Mouse (Mus musculus): Measurements from ENCODE around the gene Orc2. TPM values are rescaled to one million over a fixed set of nuclear protein-coding genes. Genes with fewer than 3 reads are reported as not detected.

Gene Orc2
- polyA plus RNA-seq, 1 experiment from 2014 or later = 20.4 TPM

DNA sequence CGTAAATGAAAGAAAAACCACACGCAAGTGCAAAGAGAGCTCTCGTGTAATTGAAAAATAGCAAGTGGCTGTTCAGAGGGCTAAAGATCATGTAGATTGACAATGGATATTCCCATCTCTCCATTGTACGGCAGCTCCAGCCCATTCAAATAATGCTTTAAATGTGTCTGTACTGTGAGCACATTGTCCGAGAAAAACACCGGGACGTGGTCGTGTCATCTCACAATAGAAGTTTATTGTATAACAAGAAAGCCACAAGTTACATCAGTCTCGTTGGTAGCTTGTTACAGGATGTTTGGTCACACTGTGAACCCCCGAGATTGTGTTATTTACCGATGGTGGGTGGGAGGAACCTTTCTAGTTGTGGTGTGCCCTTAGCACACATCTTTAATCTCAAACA lies 59.0 kb downstream of the Orc2 start:
- H3K27ac ChIP-seq (ENCODE audit: low read length) = peak overlapping the region; percentile 92
- no peaks in the 10 kb centered on the region for H3K27me3 ChIP-seq (ENCODE audit: control insufficient read depth, insufficient read depth, low read length)
- H3K9me3 ChIP-seq (replicated peaks; ENCODE audit: control insufficient read depth, low read length) = no peaks in the 10 kb centered on the region
- 7% methylated on average over 11 of the region's 11 CpGs for WGBS
- H3K36me3 ChIP-seq (ENCODE audit: control insufficient read depth, insufficient read depth) = peaks cover 15% of the 10 kb centered on the region
- H3K4me2 ChIP-seq (ENCODE audit: low read depth, low read length) = peak overlapping the region; percentile 87
- peaks cover 13% of the 10 kb centered on the region for H3K4me1 ChIP-seq (ENCODE audit: control insufficient read depth, insufficient read depth, low read length)
- H3K9ac ChIP-seq (ENCODE audit: low read length) = peak overlapping the region; percentile 88
- no peak for ATAC-seq (replicated peaks; ENCODE audit: extremely low read depth, insufficient read depth, low FRiP score)
- H3K4me3 ChIP-seq (ENCODE audit: low read length) = peak overlapping the region; percentile 84

DNA sequence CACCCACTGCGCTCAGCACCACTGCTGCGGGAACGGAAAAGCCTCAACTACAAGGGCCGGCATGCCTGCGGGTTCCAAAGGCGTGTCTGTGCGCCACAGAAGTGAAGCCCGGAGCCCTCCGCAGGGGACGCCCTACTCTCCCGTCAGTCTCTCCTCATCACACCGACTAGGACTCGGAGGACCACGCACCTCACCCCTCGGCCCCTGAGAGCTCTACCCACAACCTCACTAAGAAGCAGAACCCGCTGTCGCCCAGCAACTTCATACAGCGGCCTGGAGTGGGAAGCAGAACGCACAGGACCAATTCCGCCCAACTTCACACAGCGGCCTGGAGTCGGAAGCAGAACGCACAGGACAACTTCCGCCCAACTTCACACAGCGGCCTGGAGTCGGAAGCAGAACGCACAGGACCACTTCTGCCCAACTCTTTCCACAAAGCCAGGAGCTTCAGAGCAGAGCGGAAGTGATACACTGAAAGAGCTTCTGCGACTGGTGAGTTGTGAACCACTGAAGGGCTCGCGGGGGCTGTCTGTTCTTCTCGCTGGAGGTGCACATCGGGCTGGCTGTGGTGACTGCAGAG lies 59.7 kb downstream of the Orc2 start, which contains the start of the genes Nif3l1 and Ppil3:
Gene Nif3l1, plus strand, starts transcription at position 9 of the 580 bp plus-strand sequence.
Gene Ppil3, minus strand, starts transcription at position 344 of the 580 bp plus-strand sequence.
- Histone ChIP-seq H3K9ac (ENCODE audit: low read length) (peak within 1 kb of the TSS; percentile 88), H3K27me3 (ENCODE audit: control insufficient read depth, insufficient read depth, low read length) (no peaks in the 10 kb centered on the region), H3K9me3 (replicated peaks; ENCODE audit: control insufficient read depth, low read length) (no peaks in the 10 kb centered on the region), H3K4me3 (ENCODE audit: low read length) (peak within 1 kb of the TSS; percentile 84), H3K4me1 (ENCODE audit: control insufficient read depth, insufficient read depth, low read length) (peaks cover 13% of the 10 kb centered on the region), H3K27ac (ENCODE audit: low read length) (peak within 1 kb of the TSS; percentile 92), H3K4me2 (ENCODE audit: low read depth, low read length) (peak within 1 kb of the TSS; percentile 87), H3K36me3 (ENCODE audit: control insufficient read depth, insufficient read depth) (peaks cover 16% of the 10 kb centered on the region)
- WGBS = under 1% methylated on average over 33 of the region's 33 CpGs
- peak; percentile 92 for ATAC-seq (replicated peaks; ENCODE audit: extremely low read depth, insufficient read depth, low FRiP score)

DNA sequence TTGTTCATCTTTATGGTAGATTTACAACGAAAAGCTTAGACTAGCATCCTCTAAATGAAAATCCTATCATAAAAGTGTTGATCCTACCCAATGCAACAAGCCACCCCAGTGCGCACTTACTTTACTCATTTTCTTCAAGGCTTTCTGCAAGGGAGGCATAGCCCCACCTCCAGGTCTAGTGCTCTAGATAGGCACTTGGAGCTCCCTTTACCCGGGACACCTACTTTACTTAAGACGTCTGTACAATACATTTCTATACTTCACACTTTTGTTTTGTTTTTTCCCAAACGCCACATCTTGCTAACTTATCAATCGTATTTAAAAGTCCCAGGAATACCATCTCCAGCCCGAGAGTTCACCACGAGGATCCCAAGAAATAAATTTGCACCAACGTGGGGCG lies 60.2 kb downstream of the Orc2 start:
- Histone ChIP-seq H3K9ac (ENCODE audit: low read length) (peak overlapping the region; percentile 88), H3K36me3 (ENCODE audit: control insufficient read depth, insufficient read depth) (peaks cover 17% of the 10 kb centered on the region), H3K27me3 (ENCODE audit: control insufficient read depth, insufficient read depth, low read length) (no peaks in the 10 kb centered on the region), H3K4me3 (ENCODE audit: low read length) (peak overlapping the region; percentile 84), H3K4me1 (ENCODE audit: control insufficient read depth, insufficient read depth, low read length) (peaks cover 13% of the 10 kb centered on the region), H3K4me2 (ENCODE audit: low read depth, low read length) (peak overlapping the region; percentile 87), H3K27ac (ENCODE audit: low read length) (peak overlapping the region; percentile 92), H3K9me3 (replicated peaks; ENCODE audit: control insufficient read depth, low read length) (no peaks in the 10 kb centered on the region)
- ATAC-seq (replicated peaks; ENCODE audit: extremely low read depth, insufficient read depth, low FRiP score) = no peak
- 10% methylated on average over 10 of the region's 10 CpGs for WGBS

- Histone ChIP-seq H3K4me3 (ENCODE audit: low read length) (no peak overlapping the region), H3K4me1 (ENCODE audit: control insufficient read depth, insufficient read depth, low read length) (peaks cover 17% of the 10 kb centered on the region), H3K27ac (ENCODE audit: low read length) (no peak overlapping the region), H3K27me3 (ENCODE audit: control insufficient read depth, insufficient read depth, low read length) (no peaks in the 10 kb centered on the region), H3K36me3 (ENCODE audit: control insufficient read depth, insufficient read depth) (peaks cover 14% of the 10 kb centered on the region), H3K9me3 (replicated peaks; ENCODE audit: control insufficient read depth, low read length) (no peaks in the 10 kb centered on the region), H3K9ac (ENCODE audit: low read length) (no peak overlapping the region), H3K4me2 (ENCODE audit: low read depth, low read length) (no peak overlapping the region)
- 88% methylated on average over 3 of the region's 3 CpGs for WGBS
- no peak for ATAC-seq (replicated peaks; ENCODE audit: extremely low read depth, insufficient read depth, low FRiP score)
Observed at GRCm38 (mm10) chr1:58424551-58424950, 80.4 kb downstream of the Orc2 start.

DNA sequence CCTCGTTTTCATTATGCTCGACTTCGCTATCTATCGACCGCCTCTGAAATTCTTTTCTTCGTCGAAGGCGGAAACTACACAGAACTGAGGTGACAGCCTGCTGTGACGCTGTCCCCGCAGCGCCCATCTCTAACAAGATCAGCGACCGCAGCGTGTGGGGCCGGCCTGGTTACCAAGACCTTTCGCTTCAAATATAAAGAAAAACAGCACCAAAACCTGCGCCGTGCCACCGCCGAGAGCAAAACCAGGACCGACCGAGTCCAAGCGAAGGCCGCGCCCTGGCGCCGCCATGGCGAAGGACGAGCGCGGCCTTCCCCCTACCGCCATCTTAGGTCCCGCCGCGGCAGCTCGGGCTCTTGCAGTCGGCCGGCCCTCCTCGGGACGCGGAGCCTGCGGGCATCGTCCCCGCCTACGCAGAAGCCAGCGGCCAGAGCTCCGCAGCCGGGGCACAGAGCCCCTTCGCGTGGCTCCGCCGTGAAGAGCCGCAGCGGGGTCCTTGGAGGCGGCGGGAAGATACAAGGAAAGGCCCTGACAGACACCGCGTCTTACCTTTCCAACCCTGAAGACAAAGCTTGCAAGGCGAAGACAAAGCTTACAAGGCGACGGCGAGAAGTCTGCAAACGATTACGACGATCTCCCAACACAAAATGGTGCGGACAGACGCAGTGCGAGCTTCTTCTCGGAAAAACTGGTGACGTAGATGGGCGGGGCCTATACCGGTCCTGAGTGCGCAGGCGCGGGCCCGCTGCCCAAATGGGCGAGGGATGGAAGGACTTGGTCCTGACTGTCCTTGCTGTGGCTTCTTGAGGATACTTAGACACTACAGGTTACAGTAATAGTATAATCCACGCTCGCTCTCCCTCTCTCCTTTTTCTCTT lies 81.3 kb downstream of the Orc2 start, which contains the start of gene Clk1:
Gene Clk1, minus strand, starts transcription at position 696 of the 878 bp plus-strand sequence.
- H3K9ac ChIP-seq (ENCODE audit: low read length) = peak within 1 kb of the TSS; percentile 100
- peaks cover 23% of the 10 kb centered on the region for H3K36me3 ChIP-seq (ENCODE audit: control insufficient read depth, insufficient read depth)
- peak within 1 kb of the TSS; percentile 99 for H3K27ac ChIP-seq (ENCODE audit: low read length)
- WGBS = under 1% methylated on average over 79 of the region's 79 CpGs
- no peaks in the 10 kb centered on the region for H3K9me3 ChIP-seq (replicated peaks; ENCODE audit: control insufficient read depth, low read length)
- peak within 1 kb of the TSS; percentile 81 for H3K4me3 ChIP-seq (ENCODE audit: low read length)
- peak within 1 kb of the TSS; percentile 90 for H3K4me2 ChIP-seq (ENCODE audit: low read depth, low read length)
- peaks cover 17% of the 10 kb centered on the region for H3K4me1 ChIP-seq (ENCODE audit: control insufficient read depth, insufficient read depth, low read length)
- no peaks in the 10 kb centered on the region for H3K27me3 ChIP-seq (ENCODE audit: control insufficient read depth, insufficient read depth, low read length)
- peak; percentile 97 for ATAC-seq (replicated peaks; ENCODE audit: extremely low read depth, insufficient read depth, low FRiP score)

GRCm38 (mm10) chr1:58422879-58423278 lies 82.0 kb downstream of the Orc2 start:
- Histone ChIP-seq H3K4me2 (ENCODE audit: low read depth, low read length) (peak overlapping the region; percentile 90), H3K4me1 (ENCODE audit: control insufficient read depth, insufficient read depth, low read length) (peaks cover 17% of the 10 kb centered on the region), H3K9ac (ENCODE audit: low read length) (peak overlapping the region; percentile 100), H3K9me3 (replicated peaks; ENCODE audit: control insufficient read depth, low read length) (no peaks in the 10 kb centered on the region), H3K36me3 (ENCODE audit: control insufficient read depth, insufficient read depth) (peaks cover 30% of the 10 kb centered on the region), H3K27me3 (ENCODE audit: control insufficient read depth, insufficient read depth, low read length) (no peaks in the 10 kb centered on the region), H3K27ac (ENCODE audit: low read length) (peak overlapping the region; percentile 99), H3K4me3 (ENCODE audit: low read length) (peak overlapping the region; percentile 81)
- peak; percentile 33; the same call in 1 of the 2 replicates for ATAC-seq (replicated peaks; ENCODE audit: extremely low read depth, insufficient read depth, low FRiP score)
- whole genome bisulfite sequencing = 3% methylated on average over 13 of the region's 13 CpGs

DNA sequence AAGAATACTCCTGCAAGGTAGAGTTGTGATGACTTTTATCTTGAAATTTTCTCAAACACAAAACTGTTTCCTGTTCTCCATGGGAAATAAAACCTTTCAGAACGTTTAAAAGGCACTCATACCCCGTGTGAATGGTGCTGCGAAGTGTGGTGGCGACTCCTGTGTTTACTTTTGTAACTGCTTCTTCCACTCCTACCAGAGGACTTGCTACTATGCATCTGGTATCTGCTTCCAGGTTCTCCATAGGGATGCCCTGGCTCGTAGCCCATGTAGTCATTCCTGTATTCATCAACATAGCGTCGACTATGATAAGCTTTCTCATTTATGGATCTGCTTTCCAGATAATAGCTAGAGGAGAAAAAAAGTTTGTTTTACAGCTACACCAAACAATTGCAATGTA lies 83.9 kb downstream of the Orc2 start:
- Histone ChIP-seq H3K4me1 (ENCODE audit: control insufficient read depth, insufficient read depth, low read length) (peaks cover 17% of the 10 kb centered on the region), H3K27ac (ENCODE audit: low read length) (no peak overlapping the region), H3K27me3 (ENCODE audit: control insufficient read depth, insufficient read depth, low read length) (no peaks in the 10 kb centered on the region), H3K9me3 (replicated peaks; ENCODE audit: control insufficient read depth, low read length) (no peaks in the 10 kb centered on the region), H3K36me3 (ENCODE audit: control insufficient read depth, insufficient read depth) (peaks cover 45% of the 10 kb centered on the region), H3K9ac (ENCODE audit: low read length) (no peak overlapping the region), H3K4me3 (ENCODE audit: low read length) (peak overlapping the region; percentile 15), H3K4me2 (ENCODE audit: low read depth, low read length) (peak overlapping the region; percentile 90; the same call in 1 of the 2 replicates)
- ATAC-seq (replicated peaks; ENCODE audit: extremely low read depth, insufficient read depth, low FRiP score) = no peak
- WGBS = 29% methylated on average over 7 of the region's 7 CpGs

DNA sequence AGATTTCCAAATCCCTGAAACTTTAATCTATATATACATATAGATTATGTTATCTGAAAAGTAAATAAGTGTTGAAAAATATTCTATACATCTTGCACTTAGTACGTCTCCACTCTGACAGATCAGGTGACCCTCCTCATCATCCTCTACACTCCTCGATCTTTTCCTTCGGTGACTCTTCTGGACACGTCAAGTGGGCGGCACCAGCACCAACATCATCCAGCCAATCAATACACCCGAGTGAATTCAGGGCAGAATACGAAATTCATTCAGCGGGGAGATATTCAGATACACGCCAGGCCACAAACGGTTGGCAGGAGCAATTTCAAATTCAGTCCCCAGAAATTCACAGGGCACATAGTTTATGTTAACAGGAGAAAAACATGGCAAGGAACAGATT lies 84.9 kb downstream of the Orc2 start:
- Histone ChIP-seq H3K36me3 (ENCODE audit: control insufficient read depth, insufficient read depth) (peaks cover 53% of the 10 kb centered on the region), H3K4me3 (ENCODE audit: low read length) (no peak overlapping the region), H3K9me3 (replicated peaks; ENCODE audit: control insufficient read depth, low read length) (no peaks in the 10 kb centered on the region), H3K4me2 (ENCODE audit: low read depth, low read length) (no peak overlapping the region), H3K9ac (ENCODE audit: low read length) (no peak overlapping the region), H3K27ac (ENCODE audit: low read length) (no peak overlapping the region), H3K4me1 (ENCODE audit: control insufficient read depth, insufficient read depth, low read length) (peaks cover 17% of the 10 kb centered on the region), H3K27me3 (ENCODE audit: control insufficient read depth, insufficient read depth, low read length) (no peaks in the 10 kb centered on the region)
- no peak for ATAC-seq (replicated peaks; ENCODE audit: extremely low read depth, insufficient read depth, low FRiP score)
- WGBS = 77% methylated on average over 10 of the region's 10 CpGs

DNA sequence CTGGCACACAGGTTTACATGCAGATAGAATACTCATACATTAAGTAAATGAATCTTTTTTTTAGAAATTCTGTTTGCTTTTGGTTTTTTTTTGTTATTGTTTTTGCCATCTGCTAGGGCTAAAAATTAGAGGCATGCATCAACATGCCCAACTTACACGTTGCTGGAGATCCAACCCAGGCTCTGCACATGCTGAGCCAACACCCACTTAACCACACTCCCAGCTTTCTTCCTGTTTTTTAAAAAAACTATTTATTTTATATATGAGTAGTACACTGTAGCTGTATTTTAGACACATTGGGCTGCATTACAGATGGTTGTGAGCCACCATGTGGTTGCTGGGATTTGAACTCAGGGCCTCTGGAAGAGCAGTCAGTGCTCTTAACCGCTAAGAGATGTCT lies 88.9 kb downstream of the Orc2 start:
- Histone ChIP-seq H3K27ac (ENCODE audit: low read length) (no peak overlapping the region), H3K36me3 (ENCODE audit: control insufficient read depth, insufficient read depth) (peaks cover 81% of the 10 kb centered on the region), H3K9ac (ENCODE audit: low read length) (no peak overlapping the region), H3K9me3 (replicated peaks; ENCODE audit: control insufficient read depth, low read length) (no peaks in the 10 kb centered on the region), H3K27me3 (ENCODE audit: control insufficient read depth, insufficient read depth, low read length) (no peaks in the 10 kb centered on the region), H3K4me3 (ENCODE audit: low read length) (no peak overlapping the region), H3K4me2 (ENCODE audit: low read depth, low read length) (no peak overlapping the region), H3K4me1 (ENCODE audit: control insufficient read depth, insufficient read depth, low read length) (peaks cover 2% of the 10 kb centered on the region)
- ATAC-seq (replicated peaks; ENCODE audit: extremely low read depth, insufficient read depth, low FRiP score) = no peak
- WGBS = 86% methylated on average over 2 of the region's 2 CpGs
